Mouse (Mus musculus): ENCODE results near the gene Hps3.
"Not testable (repeated sequence)": the region's sequence is repeated elsewhere in the genome, so short reads cannot be mapped to it uniquely, and the experiment has no call there.

Gene Hps3

GRCm38 (mm10) chr3:19949401-19949800 is 85.7 kb downstream of the Hps3 start:
- DNase-seq (ENCODE audit: low read depth, low spot score): not testable (repeated sequence)

GRCm38 (mm10) chr3:19948552-19948951 is 86.6 kb downstream of the Hps3 start:
- no peak for DNase-seq (ENCODE audit: low read depth, low spot score)

Data from embryo, embryonic 11.5 days (tissue).